Mouse (Mus musculus) gonadal fat pad, adult 2 months (tissue): ENCODE data around the gene Zfp142. TPM values are rescaled to one million over a fixed set of nuclear protein-coding genes. Genes with fewer than 3 reads are reported as not detected.

Experiments
- polyA plus RNA-seq: library from polyadenylated mRNA; depleted of rRNA; stranded (reverse); fragments of >200 nt; gene quantifications from 2 replicates; pipeline ENCODE4 v1.2.3, GENCODE M21; 2012; rRNA removed

Gene Zfp142
- polyA plus RNA-seq, 1 experiment: 13.5 TPM

Other genes with a start within 250 kb of the Zfp142 start
- 1.8 and 2.3 TPM in 2 replicates for gene Catip, start 226.1 kb downstream of the Zfp142 start, polyA plus RNA-seq
- 36.3 and 42.9 TPM in 2 replicates for gene Slc11a1, start 213.1 kb downstream of the Zfp142 start, polyA plus RNA-seq
- 106 and 112 TPM in 2 replicates for gene Ctdsp1, start 196.7 kb downstream of the Zfp142 start, polyA plus RNA-seq
- gene Vil1, start 178.9 kb downstream of the Zfp142 start, polyA plus RNA-seq: 1.3 and 2.6 TPM in 2 replicates
- gene Cnot9, start 82.2 kb downstream of the Zfp142 start, polyA plus RNA-seq: 18.6 and 20.4 TPM in 2 replicates
- 0.63 and 0.91 TPM in 2 replicates for gene Plcd4, start 45.4 kb downstream of the Zfp142 start, polyA plus RNA-seq
- gene Usp37, start 44.0 kb downstream of the Zfp142 start, polyA plus RNA-seq: 4.1 and 4.9 TPM in 2 replicates
- 18.0 and 19.3 TPM in 2 replicates for gene Bcs1l, start within 50 bp of the Zfp142 start, polyA plus RNA-seq
- 61.1 and 67.2 TPM in 2 replicates for gene Rnf25, start 13.2 kb upstream of the Zfp142 start, polyA plus RNA-seq
- gene Stk36, start 13.2 kb upstream of the Zfp142 start, polyA plus RNA-seq: 3.3 and 4.5 TPM in 2 replicates
- 10.1 and 12.9 TPM in 2 replicates for gene Ttll4, start 73.5 kb upstream of the Zfp142 start, polyA plus RNA-seq
- 35.7 and 45.1 TPM in 2 replicates for gene Cyp27a1, start 125.3 kb upstream of the Zfp142 start, polyA plus RNA-seq
- 2.5 and 4.1 TPM in 2 replicates for gene Prkag3, start 161.0 kb upstream of the Zfp142 start, polyA plus RNA-seq
- 7.4 and 13.7 TPM in 2 replicates for gene Wnt6, start 183.6 kb upstream of the Zfp142 start, polyA plus RNA-seq
- 3.2 and 3.6 TPM in 2 replicates for gene Wnt10a, start 203.3 kb upstream of the Zfp142 start, polyA plus RNA-seq